Mouse (Mus musculus): ENCODE data around the gene Retnlg. TPM values are rescaled to one million over a fixed set of nuclear protein-coding genes. Genes with fewer than 3 reads are reported as not detected.
A peak's percentile ranks its signal among the peaks of the same experiment; 100 is the strongest.

Retnlg gene
- total and polyA plus RNA-seq, 2 experiments: 0.75 TPM; not detected in 1

DNA sequence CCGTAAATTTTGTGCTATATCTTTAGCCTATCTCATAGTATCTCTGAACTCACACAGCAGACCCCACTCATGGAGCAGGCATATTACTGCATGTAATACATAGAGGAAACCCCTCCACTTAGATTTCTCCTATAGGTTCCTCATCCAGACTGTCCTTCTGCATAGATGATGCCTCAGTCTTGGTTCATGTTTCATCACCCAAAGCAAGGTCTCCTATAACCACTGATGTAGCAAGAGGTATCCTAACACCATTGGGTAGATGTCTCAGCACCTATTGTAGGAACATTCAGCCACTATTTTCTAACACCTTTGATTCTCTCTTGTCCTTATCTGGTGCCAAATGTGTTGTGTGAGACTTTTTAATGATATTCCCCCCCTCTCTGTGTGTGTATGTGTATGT lies 667 bp upstream of the Retnlg start:
- no peaks in the 10 kb centered on the region for H3K27me3 ChIP-seq (ENCODE audit: control insufficient read depth, insufficient read depth, low read length)
- no peak for DNase-seq (ENCODE audit: extremely low read depth, low read depth, low spot score)
- H3K9ac ChIP-seq (ENCODE audit: low read depth, low read length): no peak overlapping the region
- no peaks in the 10 kb centered on the region for H3K4me1 ChIP-seq (ENCODE audit: control insufficient read depth, insufficient read depth, low read length)
- H3K4me3 ChIP-seq (ENCODE audit: insufficient read depth, low read depth, low read length): no peak overlapping the region
- H3K36me3 ChIP-seq (ENCODE audit: control insufficient read depth, insufficient read depth, low read length): no peaks in the 10 kb centered on the region
- H3K79me2 ChIP-seq (ENCODE audit: control insufficient read depth, insufficient read depth, low read length): no peaks in the 10 kb centered on the region
- H3K27ac ChIP-seq (replicated peaks; ENCODE audit: insufficient read depth, low read depth, low read length): no peak overlapping the region
- WGBS: 80% methylated on average over 1 of the region's 1 CpGs
- no peak for TF ChIP-seq POLR2A (IDR thresholded peaks at IDR 0.05; ENCODE audit: extremely low read depth, insufficient read depth, low read length)
- no peak for TF ChIP-seq CTCF (IDR thresholded peaks at IDR 0.05; ENCODE audit: low read depth, low read length)

DNA sequence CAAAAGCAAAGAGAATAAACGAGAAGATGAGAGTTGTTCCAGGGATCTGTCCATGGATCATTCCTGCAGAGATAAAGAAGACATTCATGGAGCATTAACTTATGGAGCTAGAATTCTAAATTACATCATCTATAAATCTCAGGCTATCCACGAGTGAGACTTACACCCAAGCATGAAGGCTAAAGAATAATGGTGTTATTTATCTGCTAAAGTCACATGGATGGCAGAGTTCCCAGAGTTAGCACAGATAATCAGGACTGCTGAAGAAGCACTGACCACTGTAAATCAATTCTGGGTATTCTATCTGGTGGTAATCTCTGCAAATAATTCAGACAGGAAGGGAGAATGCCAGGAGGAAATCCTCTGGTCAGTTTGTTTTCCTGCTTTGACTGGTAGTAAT lies 18.3 kb downstream of the Retnlg start:
- Histone ChIP-seq H3K4me3 (ENCODE audit: insufficient read depth, low read depth, low read length) (no peak overlapping the region), H3K9ac (ENCODE audit: low read depth, low read length) (no peak overlapping the region), H3K36me3 (ENCODE audit: control insufficient read depth, insufficient read depth, low read length) (no peaks in the 10 kb centered on the region), H3K27ac (replicated peaks; ENCODE audit: insufficient read depth, low read depth, low read length) (no peak overlapping the region), H3K79me2 (ENCODE audit: control insufficient read depth, insufficient read depth, low read length) (no peaks in the 10 kb centered on the region), H3K4me1 (ENCODE audit: control insufficient read depth, insufficient read depth, low read length) (peaks cover 2% of the 10 kb centered on the region; the same call in 1 of the 2 replicates), H3K27me3 (ENCODE audit: control insufficient read depth, insufficient read depth, low read length) (no peaks in the 10 kb centered on the region)
- WGBS: 12% methylated on average over 2 of the region's 2 CpGs
- peak; percentile 1 for DNase-seq (ENCODE audit: extremely low read depth, low read depth, low spot score)
- TF ChIP-seq CTCF (IDR thresholded peaks at IDR 0.05; ENCODE audit: low read depth, low read length) (no peak), POLR2A (IDR thresholded peaks at IDR 0.05; ENCODE audit: extremely low read depth, insufficient read depth, low read length) (no peak)

DNA sequence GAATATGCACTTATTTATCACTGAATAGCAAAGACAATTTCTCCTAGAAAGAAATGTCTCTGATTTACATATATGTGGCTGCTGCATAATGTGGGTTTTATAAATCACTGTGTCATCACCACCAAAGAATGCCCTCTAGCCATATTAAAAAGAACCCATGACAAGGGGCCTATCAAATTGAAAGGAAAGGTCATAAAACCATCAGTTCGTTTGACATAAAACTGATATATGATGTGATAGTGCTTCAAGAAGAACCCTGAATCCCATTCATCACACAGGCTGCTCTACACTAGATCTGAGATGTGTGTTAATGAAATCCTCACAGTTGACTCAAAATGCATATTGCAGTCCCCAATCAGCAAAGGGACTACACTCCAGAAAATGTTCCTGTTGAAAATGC lies 27.4 kb downstream of the Retnlg start:
- no peaks in the 10 kb centered on the region for H3K36me3 ChIP-seq (ENCODE audit: control insufficient read depth, insufficient read depth, low read length)
- TF ChIP-seq POLR2A (IDR thresholded peaks at IDR 0.05; ENCODE audit: extremely low read depth, insufficient read depth, low read length) (no peak), CTCF (IDR thresholded peaks at IDR 0.05; ENCODE audit: low read depth, low read length) (no peak)
- H3K27ac ChIP-seq (replicated peaks; ENCODE audit: insufficient read depth, low read depth, low read length): no peak overlapping the region
- no peaks in the 10 kb centered on the region for H3K27me3 ChIP-seq (ENCODE audit: control insufficient read depth, insufficient read depth, low read length)
- no peak for DNase-seq (ENCODE audit: extremely low read depth, low read depth, low spot score)
- H3K79me2 ChIP-seq (ENCODE audit: control insufficient read depth, insufficient read depth, low read length): no peaks in the 10 kb centered on the region
- no peak overlapping the region for H3K4me3 ChIP-seq (ENCODE audit: insufficient read depth, low read depth, low read length)
- H3K4me1 ChIP-seq (ENCODE audit: control insufficient read depth, insufficient read depth, low read length): no peaks in the 10 kb centered on the region
- 69% methylated on average over 1 of the region's 1 CpGs for WGBS
- no peak overlapping the region for H3K9ac ChIP-seq (ENCODE audit: low read depth, low read length)

DNA sequence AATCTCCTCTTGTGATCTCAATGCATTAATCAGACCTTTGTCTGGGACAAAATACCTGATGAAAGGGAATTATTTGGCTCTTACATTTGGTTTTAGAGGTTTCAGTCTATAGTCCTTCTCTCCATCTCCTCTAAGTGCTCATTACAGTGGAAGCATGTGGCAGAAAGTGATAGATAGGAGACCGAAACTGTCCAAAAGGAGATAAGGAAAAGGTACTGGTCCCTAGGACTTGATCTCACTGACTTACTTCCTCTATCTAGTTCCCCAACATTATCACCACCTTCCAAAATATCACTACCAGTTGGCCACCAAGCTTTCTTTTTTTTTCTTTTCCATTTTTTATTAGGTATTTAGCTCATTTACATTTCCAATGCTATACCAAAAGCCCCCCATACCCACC lies 38.8 kb downstream of the Retnlg start:
- 92% methylated on average over 1 of the region's 1 CpGs for WGBS
- no peak for TF ChIP-seq CTCF (IDR thresholded peaks at IDR 0.05; ENCODE audit: low read depth, low read length)
- no peak for TF ChIP-seq POLR2A (IDR thresholded peaks at IDR 0.05; ENCODE audit: extremely low read depth, insufficient read depth, low read length)
- no peak overlapping the region for H3K4me3 ChIP-seq (ENCODE audit: insufficient read depth, low read depth, low read length)
- H3K79me2 ChIP-seq (ENCODE audit: control insufficient read depth, insufficient read depth, low read length): no peaks in the 10 kb centered on the region
- DNase-seq (ENCODE audit: extremely low read depth, low read depth, low spot score): no peak
- no peak overlapping the region for H3K27ac ChIP-seq (replicated peaks; ENCODE audit: insufficient read depth, low read depth, low read length)
- H3K36me3 ChIP-seq (ENCODE audit: control insufficient read depth, insufficient read depth, low read length): no peaks in the 10 kb centered on the region
- no peaks in the 10 kb centered on the region for H3K27me3 ChIP-seq (ENCODE audit: control insufficient read depth, insufficient read depth, low read length)
- H3K4me1 ChIP-seq (ENCODE audit: control insufficient read depth, insufficient read depth, low read length): no peaks in the 10 kb centered on the region
- H3K9ac ChIP-seq (ENCODE audit: low read depth, low read length): no peak overlapping the region

DNA sequence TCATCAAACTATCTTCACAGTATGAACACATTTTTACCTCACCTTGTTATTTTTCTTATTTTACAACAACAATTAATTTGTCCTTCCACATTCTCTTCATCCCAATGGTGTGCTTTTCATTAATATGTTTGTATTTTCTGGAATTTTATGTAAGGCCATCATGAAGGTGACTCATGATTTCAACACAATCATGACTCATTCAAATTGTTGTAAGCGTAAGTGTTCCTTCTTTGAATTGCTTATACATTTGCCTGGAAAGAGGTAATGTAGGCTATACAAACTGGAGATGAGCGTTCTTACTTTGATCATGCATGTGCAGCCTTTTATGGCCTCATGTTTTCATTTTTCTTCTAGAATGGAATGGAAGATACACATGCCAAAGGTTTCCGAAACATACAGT lies 40.8 kb downstream of the Retnlg start:
- no peak overlapping the region for H3K27ac ChIP-seq (replicated peaks; ENCODE audit: insufficient read depth, low read depth, low read length)
- H3K27me3 ChIP-seq (ENCODE audit: control insufficient read depth, insufficient read depth, low read length): no peaks in the 10 kb centered on the region
- H3K36me3 ChIP-seq (ENCODE audit: control insufficient read depth, insufficient read depth, low read length): no peaks in the 10 kb centered on the region
- H3K4me3 ChIP-seq (ENCODE audit: insufficient read depth, low read depth, low read length): no peak overlapping the region
- TF ChIP-seq POLR2A (IDR thresholded peaks at IDR 0.05; ENCODE audit: extremely low read depth, insufficient read depth, low read length) (no peak), CTCF (IDR thresholded peaks at IDR 0.05; ENCODE audit: low read depth, low read length) (no peak)
- 92% methylated on average over 3 of the region's 3 CpGs for WGBS
- H3K9ac ChIP-seq (ENCODE audit: low read depth, low read length): no peak overlapping the region
- H3K79me2 ChIP-seq (ENCODE audit: control insufficient read depth, insufficient read depth, low read length): no peaks in the 10 kb centered on the region
- DNase-seq (ENCODE audit: extremely low read depth, low read depth, low spot score): no peak
- H3K4me1 ChIP-seq (ENCODE audit: control insufficient read depth, insufficient read depth, low read length): no peaks in the 10 kb centered on the region

DNA sequence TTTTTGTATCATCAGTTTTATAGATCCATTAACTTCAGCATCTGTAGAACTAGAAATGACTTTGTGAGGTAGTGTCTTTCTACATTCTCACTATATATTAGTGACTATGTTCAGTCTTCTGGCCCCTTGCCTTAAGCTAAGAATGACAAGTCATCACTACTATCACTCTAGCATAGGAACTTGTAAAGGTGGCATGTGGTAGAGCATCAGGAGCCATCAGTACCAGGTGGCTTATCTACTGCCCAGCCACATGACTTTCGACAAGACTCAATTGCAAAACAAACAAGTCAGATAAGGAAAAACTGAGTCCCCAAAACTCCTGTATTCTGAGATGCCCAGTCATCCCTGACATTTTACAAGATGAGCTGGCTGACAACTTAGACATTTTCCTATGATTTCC lies 51.3 kb downstream of the Retnlg start:
- H3K36me3 ChIP-seq (ENCODE audit: control insufficient read depth, insufficient read depth, low read length): peaks cover 7% of the 10 kb centered on the region; the same call in 1 of the 2 replicates
- no peak overlapping the region for H3K9ac ChIP-seq (ENCODE audit: low read depth, low read length)
- 54% methylated on average over 1 of the region's 1 CpGs for WGBS
- DNase-seq (ENCODE audit: extremely low read depth, low read depth, low spot score): no peak
- H3K4me3 ChIP-seq (ENCODE audit: insufficient read depth, low read depth, low read length): no peak overlapping the region
- no peak overlapping the region for H3K27ac ChIP-seq (replicated peaks; ENCODE audit: insufficient read depth, low read depth, low read length)
- no peaks in the 10 kb centered on the region for H3K27me3 ChIP-seq (ENCODE audit: control insufficient read depth, insufficient read depth, low read length)
- TF ChIP-seq POLR2A (IDR thresholded peaks at IDR 0.05; ENCODE audit: extremely low read depth, insufficient read depth, low read length) (no peak), CTCF (IDR thresholded peaks at IDR 0.05; ENCODE audit: low read depth, low read length) (no peak)
- no peaks in the 10 kb centered on the region for H3K4me1 ChIP-seq (ENCODE audit: control insufficient read depth, insufficient read depth, low read length)
- no peaks in the 10 kb centered on the region for H3K79me2 ChIP-seq (ENCODE audit: control insufficient read depth, insufficient read depth, low read length)

Other genes starting within 250 kb of the Retnlg start
- not detected in 2 replicates for gene Trat1, start 100.6 kb upstream of the Retnlg start, total RNA-seq (2014; rRNA removed)
- gene Trat1, start 100.6 kb upstream of the Retnlg start, polyA plus RNA-seq (2012; rRNA removed): 0.02 TPM in 1 of 2 replicates, not detected in the other
- gene Retnlb, start 55.8 kb upstream of the Retnlg start, total RNA-seq (2014; rRNA removed): not detected in 2 replicates
- not detected in 2 replicates for gene Retnlb, start 55.8 kb upstream of the Retnlg start, polyA plus RNA-seq (2012; rRNA removed)
- gene Retnla, start 30.1 kb upstream of the Retnlg start, total RNA-seq (2014; rRNA removed): 0.18 TPM in 1 of 2 replicates, not detected in the other
- not detected in 2 replicates for gene Retnla, start 30.1 kb upstream of the Retnlg start, polyA plus RNA-seq (2012; rRNA removed)
- gene Dzip3, start 121.5 kb downstream of the Retnlg start, total RNA-seq (2014; rRNA removed): 3.4 and 4.0 TPM in 2 replicates
- 0.21 and 0.37 TPM in 2 replicates for gene Dzip3, start 121.5 kb downstream of the Retnlg start, polyA plus RNA-seq (2012; rRNA removed)
- 1.0 and 1.3 TPM in 2 replicates for gene Cip2a, start 121.6 kb downstream of the Retnlg start, total RNA-seq (2014; rRNA removed)
- 0.18 and 0.66 TPM in 2 replicates for gene Cip2a, start 121.6 kb downstream of the Retnlg start, polyA plus RNA-seq (2012; rRNA removed)
- not detected in 2 replicates for gene Myh15, start 184.9 kb downstream of the Retnlg start, total RNA-seq (2014; rRNA removed)
- not detected in 2 replicates for gene Myh15, start 184.9 kb downstream of the Retnlg start, polyA plus RNA-seq (2012; rRNA removed)